Mouse (Mus musculus) lung, postnatal 36 days (tissue): ENCODE results near the gene Fam57a.
"Not testable (repeated sequence)": the region's sequence is repeated elsewhere in the genome, so short reads cannot be mapped to it uniquely, and the experiment has no call there.

Source experiments
- DNase-seq: peaks from one replicate; pipeline ENCODE4 v3.0.0; 2022; ENCODE audit warnings: mixed read lengths

Fam57a gene

GRCm38 (mm10) chr11:76183745-76184144 is 4.3 kb downstream of the Fam57a start:
- peak; percentile 11 for DNase-seq

GRCm38 (mm10) chr11:76186908-76187307 is 7.4 kb downstream of the Fam57a start:
- peak; percentile 11 for DNase-seq

GRCm38 (mm10) chr11:76196275-76196976 is 17.0 kb downstream of the Fam57a start:
- DNase-seq, result peak; percentile 11

GRCm38 (mm10) chr11:76196977-76197469 is 17.6 kb downstream of the Fam57a start:
- DNase-seq, result no peak

GRCm38 (mm10) chr11:76201761-76202674 is 22.5 kb downstream of the Fam57a start:
- DNase-seq, result peak; percentile 92

- no peak for DNase-seq
Observed at GRCm38 (mm10) chr11:76206793-76207192, 27.3 kb downstream of the Fam57a start.

- peak; percentile 37 for DNase-seq
Observed at GRCm38 (mm10) chr11:76210228-76210985, 30.9 kb downstream of the Fam57a start.

GRCm38 (mm10) chr11:76211595-76211994 is 32.1 kb downstream of the Fam57a start:
- not testable (repeated sequence) for DNase-seq

GRCm38 (mm10) chr11:76213841-76214240 is 34.4 kb downstream of the Fam57a start:
- DNase-seq, result no peak

GRCm38 (mm10) chr11:76215011-76215410 is 35.5 kb downstream of the Fam57a start:
- DNase-seq, result peak; percentile 51

- no peak for DNase-seq
Observed at GRCm38 (mm10) chr11:76216049-76216540, 36.6 kb downstream of the Fam57a start.

GRCm38 (mm10) chr11:76216681-76217389 is 37.4 kb downstream of the Fam57a start:
- peak; percentile 92 for DNase-seq

GRCm38 (mm10) chr11:76217390-76217800 is 37.9 kb downstream of the Fam57a start, which contains the start of the genes Dbil5 and Gemin4:
TSS of gene Dbil5 (plus strand) at chr11:76217608.
TSS of gene Gemin4 (minus strand) at chr11:76217664.
- peak; percentile 99 for DNase-seq

- no peak for DNase-seq
Observed at GRCm38 (mm10) chr11:76224631-76225030, 45.2 kb downstream of the Fam57a start.

- no peak for DNase-seq
Observed at GRCm38 (mm10) chr11:76225051-76225450, 45.6 kb downstream of the Fam57a start.

- DNase-seq, result no peak
Observed at GRCm38 (mm10) chr11:76236136-76236535, 56.7 kb downstream of the Fam57a start.

GRCm38 (mm10) chr11:76239750-76240149 is 60.3 kb downstream of the Fam57a start:
- DNase-seq, result no peak

GRCm38 (mm10) chr11:76242901-76243810 is 63.7 kb downstream of the Fam57a start, which contains the start of the genes Mrm3 and Glod4:
TSS of gene Mrm3 (plus strand) at chr11:76243715.
TSS of gene Glod4 (minus strand) at chr11:76243725.
- DNase-seq, result peak; percentile 96

- DNase-seq, result no peak
Observed at GRCm38 (mm10) chr11:76243811-76244546, 64.5 kb downstream of the Fam57a start.

GRCm38 (mm10) chr11:76246439-76246838 is 67.0 kb downstream of the Fam57a start:
- DNase-seq, result no peak
